Comparison of ENCODE assay signal across 8 mouse cellular contexts in the genomic region with DNA sequence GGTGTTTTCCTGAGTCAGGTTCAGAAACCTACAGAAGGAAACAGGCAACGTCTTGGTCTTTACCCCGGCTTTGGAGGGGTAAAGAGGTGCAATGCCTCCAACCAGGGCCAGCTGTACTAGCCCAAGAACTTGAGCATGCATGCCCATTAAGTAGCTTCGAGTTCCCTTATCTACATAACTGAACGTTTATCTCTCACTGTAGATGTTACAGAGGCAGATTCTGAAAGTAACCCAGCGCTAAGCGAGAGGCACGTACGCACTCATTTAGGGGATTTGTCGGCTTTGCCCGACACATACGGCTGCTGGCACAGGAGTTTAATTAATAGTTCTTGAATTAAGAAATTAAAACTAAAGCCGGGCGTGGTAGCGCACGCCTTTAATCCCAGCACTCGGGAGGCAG. TPM values are rescaled to one million over a fixed set of nuclear protein-coding genes. Genes with fewer than 3 reads are reported as not detected.
DNase-seq lines count a peak whose midpoint lies in the region; ATAC-seq lines count a peak whose summit lies in the region.

No protein-coding gene starts in this region.

- H3K27me3 ChIP-seq in kidney, embryonic 14.5 days (ENCODE audit: control insufficient read depth, insufficient read depth, low read length) = no peaks in the 10 kb centered on the region
- no peaks in the 10 kb centered on the region for H3K27me3 ChIP-seq in hindbrain, embryonic 15.5 days
- H3K27me3 ChIP-seq in midbrain, embryonic 14.5 days (ENCODE audit: control insufficient read depth, insufficient read depth, low read length) = no peaks in the 10 kb centered on the region

- H3K4me3 ChIP-seq in kidney, embryonic 14.5 days (ENCODE audit: low read length) = peak overlapping the region; percentile 73
- peak overlapping the region; percentile 75 for H3K4me3 ChIP-seq in hindbrain, embryonic 15.5 days
- H3K4me3 ChIP-seq in midbrain, embryonic 14.5 days (replicated peaks; ENCODE audit: low read depth, low read length) = peak overlapping the region; percentile 74

- no peaks in the 10 kb centered on the region for H3K9me3 ChIP-seq in kidney, embryonic 14.5 days (ENCODE audit: control insufficient read depth, low read length)
- no peaks in the 10 kb centered on the region for H3K9me3 ChIP-seq in hindbrain, embryonic 15.5 days
- no peaks in the 10 kb centered on the region for H3K9me3 ChIP-seq in midbrain, embryonic 14.5 days (ENCODE audit: control insufficient read depth, low read length)

- DNase-seq in kidney, adult 8-10 months = no peak
- DNase-seq in Muller cell, postnatal 12 days (ENCODE audit: inconsistent ontology term) = peak; percentile 9
- peak; percentile 19 for DNase-seq in midbrain, embryonic 14.5 days
- DNase-seq in ovary, postnatal 10 days (ENCODE audit: low spot score) = no peak
- DNase-seq in urinary bladder, postnatal 10 days (ENCODE audit: low spot score) = no peak
- DNase-seq in spleen, postnatal 4 days (ENCODE audit: low spot score in 2 of 2) = no peak

- 29% methylated on average over 16 of the region's 16 CpGs for WGBS in kidney, embryonic 14.5 days
- WGBS in hindbrain, embryonic 15.5 days = 25% methylated on average over 16 of the region's 16 CpGs
- 32% methylated on average over 16 of the region's 16 CpGs for WGBS in midbrain, embryonic 14.5 days

- peak overlapping the region; percentile 73 for H3K9ac ChIP-seq in kidney, embryonic 14.5 days (ENCODE audit: low read depth, low read length)
- peak overlapping the region; percentile 67 for H3K9ac ChIP-seq in hindbrain, embryonic 15.5 days
- H3K9ac ChIP-seq in midbrain, embryonic 14.5 days (replicated peaks; ENCODE audit: low read length) = peak overlapping the region; percentile 71; the same call in 1 of the 2 replicates

- peak overlapping the region; percentile 93 for H3K27ac ChIP-seq in kidney, embryonic 14.5 days (ENCODE audit: low read depth, low read length)
- peak overlapping the region; percentile 94; the same call in 1 of the 2 replicates for H3K27ac ChIP-seq in hindbrain, embryonic 15.5 days (replicated peaks)
- no peak overlapping the region for H3K27ac ChIP-seq in midbrain, embryonic 14.5 days (replicated peaks; ENCODE audit: low read depth, low read length)

- ATAC-seq in kidney, embryonic 14.5 days (ENCODE audit: low FRiP score, low TSS enrichment) = no peak
- ATAC-seq in hindbrain, embryonic 15.5 days (ENCODE audit: low FRiP score, low read depth) = no peak
- no peak for ATAC-seq in midbrain, embryonic 14.5 days (ENCODE audit: low FRiP score, low TSS enrichment)

- H3K4me2 ChIP-seq in kidney, embryonic 14.5 days (replicated peaks; ENCODE audit: low read depth, low read length) = peak overlapping the region; percentile 61
- peak overlapping the region; percentile 62 for H3K4me2 ChIP-seq in hindbrain, embryonic 15.5 days
- peak overlapping the region; percentile 58 for H3K4me2 ChIP-seq in midbrain, embryonic 14.5 days (ENCODE audit: low read length)

- H3K4me1 ChIP-seq in kidney, embryonic 14.5 days (ENCODE audit: control insufficient read depth, insufficient read depth, low read length) = 0 out of 2 replicates have a peak, but pooled peaks cover 5% of the 10 kb centered on the region
- H3K4me1 ChIP-seq in hindbrain, embryonic 15.5 days (replicated peaks) = peaks cover 33% of the 10 kb centered on the region
- H3K4me1 ChIP-seq in midbrain, embryonic 14.5 days (ENCODE audit: control insufficient read depth, insufficient read depth, low read length) = peaks cover 10% of the 10 kb centered on the region

- no peaks in the 10 kb centered on the region for H3K36me3 ChIP-seq in kidney, embryonic 14.5 days (ENCODE audit: control insufficient read depth, insufficient read depth, low read length)
- H3K36me3 ChIP-seq in hindbrain, embryonic 15.5 days = no peaks in the 10 kb centered on the region
- H3K36me3 ChIP-seq in midbrain, embryonic 14.5 days (ENCODE audit: control insufficient read depth, insufficient read depth, low read length) = no peaks in the 10 kb centered on the region

RNA-seq across cellular contexts. Expression of gene Prpf40b, which starts 0.6 kb away (rescaled TPM):
- 39.5 and 63.9 TPM in 2 replicates for polyA plus RNA-seq in kidney, embryonic 14.5 days (2014; fragmentation: Nextera tagmentation; extraction: Ambion mirVana)
- polyA plus RNA-seq in hindbrain, embryonic 15.5 days (2015; fragmentation: Nextera tagmentation; extraction: Ambion mirVana) = 108 and 114 TPM in 2 replicates
- polyA plus RNA-seq in midbrain, embryonic 14.5 days (2014; fragmentation: Nextera tagmentation; extraction: Ambion mirVana) = 100 and 105 TPM in 2 replicates

RNA-seq across cellular contexts. Expression of gene Fam186b, which starts 1.4 kb away (rescaled TPM):
- 0.07 and 0.22 TPM in 2 replicates for polyA plus RNA-seq in kidney, embryonic 14.5 days (2014; fragmentation: Nextera tagmentation; extraction: Ambion mirVana)
- 0.55 and 0.86 TPM in 2 replicates for polyA plus RNA-seq in hindbrain, embryonic 15.5 days (2015; fragmentation: Nextera tagmentation; extraction: Ambion mirVana)
- 0.74 and 1.3 TPM in 2 replicates for polyA plus RNA-seq in midbrain, embryonic 14.5 days (2014; fragmentation: Nextera tagmentation; extraction: Ambion mirVana)

RNA-seq across cellular contexts. Expression of gene Mcrs1, which starts 42.5 kb away (rescaled TPM):
- polyA plus RNA-seq in kidney, embryonic 14.5 days (2014; fragmentation: Nextera tagmentation; extraction: Ambion mirVana) = 180 and 182 TPM in 2 replicates
- polyA plus RNA-seq in hindbrain, embryonic 15.5 days (2015; fragmentation: Nextera tagmentation; extraction: Ambion mirVana) = 203 and 209 TPM in 2 replicates
- 219 and 239 TPM in 2 replicates for polyA plus RNA-seq in midbrain, embryonic 14.5 days (2014; fragmentation: Nextera tagmentation; extraction: Ambion mirVana)

Comparison
In these comparisons a context has a peak if more than half of its experiments do, and no peak if none do; other contexts are left out.
1. DNase-seq: peak in Muller cell, postnatal 12 days (single experiment) and midbrain, embryonic 14.5 days (single experiment); none in kidney, adult 8-10 months (0 of 2), ovary, postnatal 10 days (single experiment), urinary bladder, postnatal 10 days (single experiment) and spleen, postnatal 4 days (0 of 2).
2. Peak in every context shown above with its lines, with median percentiles within 50 percentile points of each other: H3K4me2 ChIP-seq, H3K4me3 ChIP-seq and H3K9ac ChIP-seq.